Mouse (Mus musculus): Measurements from ENCODE around the gene Recql5. TPM values are rescaled to one million over a fixed set of nuclear protein-coding genes. Genes with fewer than 3 reads are reported as not detected.
"Not testable (repeated sequence)": the region's sequence is repeated elsewhere in the genome, so short reads cannot be mapped to it uniquely, and the experiment has no call there.

Gene Recql5
- total RNA-seq, 2 experiments from 2014 or later: 25.7 to 28.4 TPM

DNA sequence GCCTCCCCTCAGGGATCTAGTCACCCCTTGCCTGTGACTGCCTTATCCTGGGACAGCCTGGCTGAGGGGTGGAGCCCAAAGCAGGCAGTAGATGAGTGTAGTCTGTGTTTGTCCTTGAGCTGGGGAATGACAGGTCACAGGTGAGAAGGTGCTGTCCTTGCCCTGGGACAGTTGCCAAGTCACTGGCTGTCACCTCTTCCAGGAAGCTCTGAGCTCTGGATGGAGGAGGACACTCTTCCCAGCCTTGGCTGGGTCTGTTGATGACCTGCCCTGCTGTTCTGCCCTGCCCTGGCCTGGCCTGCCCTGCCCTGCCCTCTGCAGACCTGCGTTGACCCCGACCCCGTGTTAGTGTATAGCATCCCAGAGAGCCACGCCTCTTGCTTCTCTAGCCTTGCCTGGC is 60.8 kb downstream of the Recql5 start:
- no peak for DNase-seq (ENCODE audit: extremely low spot score in 1 of 2, low spot score in 1 of 2)

DNA sequence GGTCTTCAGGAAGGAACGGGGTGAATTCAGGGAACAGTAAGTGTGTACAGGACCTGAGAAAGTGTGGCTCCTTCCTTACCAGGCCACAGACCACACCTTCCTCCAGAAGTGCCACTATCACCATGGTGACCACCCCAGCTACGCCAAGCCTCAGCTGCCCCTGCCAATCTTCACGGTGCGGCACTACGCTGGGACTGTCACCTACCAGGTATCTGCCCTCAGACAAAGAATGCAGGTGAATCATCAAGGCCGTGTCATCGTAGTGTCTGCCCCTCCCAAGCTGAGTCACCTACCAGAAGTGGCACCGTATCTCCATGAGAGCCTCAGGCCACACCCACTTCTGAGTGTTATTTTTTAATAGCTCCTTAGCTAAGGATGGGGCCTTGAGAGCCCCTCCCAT is 63.9 kb downstream of the Recql5 start:
- no peak for DNase-seq (ENCODE audit: extremely low spot score in 1 of 2, low spot score in 1 of 2)

DNA sequence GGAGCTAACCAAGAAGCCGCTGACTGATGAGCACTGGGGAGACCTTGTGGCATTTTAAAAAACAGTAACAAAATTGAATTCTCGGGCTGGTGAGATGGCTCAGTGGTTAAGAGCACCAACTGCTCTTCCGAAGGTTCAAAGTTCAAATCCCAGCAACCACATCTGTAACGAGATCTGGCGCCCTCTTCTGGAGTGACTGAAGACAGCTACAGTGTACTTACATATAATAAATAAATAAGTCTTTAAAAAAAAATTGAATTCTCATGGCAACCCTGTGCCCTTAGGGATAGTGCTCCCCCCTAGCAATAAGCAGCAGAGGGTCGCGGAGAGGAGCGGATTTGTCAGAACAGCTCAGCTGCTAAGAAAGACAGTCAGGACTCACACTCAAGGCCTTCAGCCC is 69.4 kb downstream of the Recql5 start:
- no peak for DNase-seq (ENCODE audit: extremely low spot score in 1 of 2, low spot score in 1 of 2)

DNA sequence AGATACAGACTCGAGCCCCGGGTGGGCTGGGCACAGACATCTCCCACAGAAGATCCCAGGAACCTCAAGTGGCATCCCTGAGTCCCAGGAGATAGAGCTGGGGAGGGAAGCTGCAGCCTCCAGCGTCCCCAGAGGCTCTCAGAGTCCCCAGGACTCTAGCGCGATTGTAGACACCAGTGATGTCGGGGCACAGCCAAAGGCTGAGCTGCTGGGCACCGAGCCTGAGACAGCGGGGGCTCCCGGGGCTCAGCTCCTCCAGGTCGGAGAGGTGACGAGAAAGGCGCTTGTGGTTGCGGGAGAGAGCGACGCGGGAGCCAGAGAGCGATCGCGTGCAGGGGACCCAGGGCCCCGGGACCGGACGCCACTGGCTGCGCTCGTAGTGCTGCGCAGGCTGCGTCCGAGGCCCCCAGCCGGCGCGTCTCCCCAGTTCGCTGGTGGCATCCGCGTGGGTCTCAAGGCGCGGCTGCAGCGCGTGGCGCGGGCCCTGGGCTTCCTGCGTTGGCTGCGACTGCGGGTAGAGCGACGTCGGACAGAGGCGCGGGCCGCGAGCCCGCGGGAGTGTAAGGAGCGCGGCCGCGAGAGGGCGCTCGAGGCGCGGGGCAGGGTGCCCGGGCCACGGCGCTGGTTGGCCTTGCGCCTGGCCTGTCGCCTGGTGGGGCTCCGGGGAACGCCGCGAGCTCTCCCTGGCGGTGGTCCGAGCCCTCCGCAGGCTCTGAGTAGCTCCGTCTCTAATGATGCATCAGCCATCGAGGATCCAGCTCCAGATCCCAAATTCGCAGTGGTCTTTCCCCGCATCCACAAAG is 73.9 kb downstream of the Recql5 start:
- peak; percentile 63 to 76 for DNase-seq (ENCODE audit: extremely low spot score in 1 of 2, low spot score in 1 of 2)

DNA sequence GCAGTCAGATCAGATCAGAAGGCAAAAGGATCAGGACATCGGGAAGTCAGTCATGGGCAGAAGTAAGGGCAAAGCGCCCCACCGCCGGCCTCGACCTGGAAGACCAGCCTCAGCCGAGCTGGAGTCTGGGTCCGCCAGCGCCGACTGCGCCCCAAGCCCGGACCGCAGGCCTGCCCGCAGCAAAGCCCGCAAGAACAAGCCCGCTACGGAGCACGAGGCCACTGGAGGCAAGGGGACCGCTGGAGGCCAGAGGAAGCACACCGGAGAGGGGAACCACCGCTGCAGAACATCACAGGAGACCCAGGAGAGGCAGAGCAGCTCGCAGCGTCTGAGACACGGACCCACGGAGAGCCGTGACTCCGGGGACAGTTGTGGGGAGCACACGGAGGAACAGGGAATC is 74.9 kb downstream of the Recql5 start, which contains the start of gene Myo15b:
Myo15b (plus strand) TSS at position 53 of the 400 bp plus-strand sequence.
- DNase-seq (ENCODE audit: extremely low spot score in 1 of 2, low spot score in 1 of 2): no peak

DNA sequence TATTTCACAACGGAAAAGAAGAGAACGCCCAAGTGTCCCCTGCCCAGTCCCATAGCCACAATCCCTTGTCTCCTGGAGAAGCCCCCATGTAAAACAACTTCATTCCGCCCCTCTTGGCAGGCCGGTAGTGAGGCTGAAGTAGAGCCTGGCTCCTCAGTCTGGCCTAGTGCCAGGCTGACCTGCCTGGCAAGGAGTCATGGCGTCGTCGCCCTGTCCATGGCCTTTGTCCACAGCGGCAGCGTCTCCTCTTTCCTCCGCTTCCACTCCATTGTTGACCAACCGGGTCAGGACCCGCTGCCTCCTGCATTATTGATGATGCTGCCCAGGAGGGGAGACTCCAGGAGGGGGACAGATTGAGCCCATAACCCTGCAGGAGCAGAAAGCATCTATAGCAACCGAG is 75.3 kb downstream of the Recql5 start:
- DNase-seq (ENCODE audit: extremely low spot score in 1 of 2, low spot score in 1 of 2): no peak

DNA sequence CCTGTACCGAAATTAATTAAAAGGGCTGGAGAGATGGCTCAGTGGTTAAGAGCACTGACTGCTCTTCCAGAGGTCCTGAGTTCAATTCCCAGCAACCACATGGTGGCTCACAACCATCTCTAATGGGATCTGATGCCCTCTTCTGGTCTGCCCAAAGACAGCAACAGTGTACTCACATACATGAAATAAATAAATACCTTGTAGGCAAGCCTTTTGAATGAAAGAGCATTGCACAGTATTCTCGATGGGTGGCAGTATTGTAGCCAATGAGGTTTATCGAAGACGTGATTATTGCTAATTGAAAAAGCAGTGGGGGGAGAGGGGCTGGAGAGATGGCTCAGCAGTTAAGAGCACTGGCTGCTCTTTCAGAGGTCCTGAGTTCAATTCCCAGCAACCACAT is 76.1 kb downstream of the Recql5 start:
- DNase-seq (ENCODE audit: extremely low spot score in 1 of 2, low spot score in 1 of 2): not testable (repeated sequence)

DNA sequence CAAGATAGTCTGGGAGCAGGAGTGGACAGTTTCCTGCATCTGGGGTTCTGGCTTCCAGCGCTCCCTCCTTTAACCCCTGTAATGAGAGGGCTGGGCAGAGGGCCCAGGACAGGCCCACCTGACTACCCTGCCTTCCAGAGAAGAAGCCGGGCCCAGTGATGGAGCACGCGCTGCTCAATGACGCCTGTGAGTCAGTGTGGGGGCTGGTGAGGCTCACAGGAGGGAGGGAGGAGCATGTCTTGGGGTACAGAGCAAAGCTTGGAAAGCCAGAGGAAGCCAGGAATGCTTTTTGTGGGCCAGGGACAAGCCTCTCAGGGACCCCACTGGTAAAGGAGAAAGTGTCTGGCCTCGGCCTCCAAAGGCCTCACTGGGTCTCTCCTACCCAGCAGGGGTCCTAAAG is 78.6 kb downstream of the Recql5 start:
- no peak for DNase-seq (ENCODE audit: extremely low spot score in 1 of 2, low spot score in 1 of 2)

DNA sequence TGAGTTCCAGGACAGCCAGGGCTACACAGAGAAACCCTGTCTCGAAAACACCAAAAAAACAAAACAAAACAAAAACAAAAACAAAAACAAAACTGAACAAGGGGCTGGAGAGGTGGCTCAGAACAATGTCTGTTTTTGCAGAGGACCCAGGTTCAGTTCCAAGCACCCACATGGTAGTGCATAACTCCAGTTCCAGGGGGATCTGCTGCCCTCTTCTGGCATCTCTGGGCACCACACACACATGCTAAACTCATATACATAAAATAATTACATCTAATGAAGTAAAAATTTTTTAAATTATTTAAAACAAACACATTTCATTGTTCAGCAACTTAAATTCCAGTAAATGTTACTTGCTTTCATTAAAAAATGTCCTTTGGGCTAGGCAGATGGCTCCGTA is 87.5 kb downstream of the Recql5 start:
- DNase-seq (ENCODE audit: extremely low spot score in 1 of 2, low spot score in 1 of 2): no peak

DNA sequence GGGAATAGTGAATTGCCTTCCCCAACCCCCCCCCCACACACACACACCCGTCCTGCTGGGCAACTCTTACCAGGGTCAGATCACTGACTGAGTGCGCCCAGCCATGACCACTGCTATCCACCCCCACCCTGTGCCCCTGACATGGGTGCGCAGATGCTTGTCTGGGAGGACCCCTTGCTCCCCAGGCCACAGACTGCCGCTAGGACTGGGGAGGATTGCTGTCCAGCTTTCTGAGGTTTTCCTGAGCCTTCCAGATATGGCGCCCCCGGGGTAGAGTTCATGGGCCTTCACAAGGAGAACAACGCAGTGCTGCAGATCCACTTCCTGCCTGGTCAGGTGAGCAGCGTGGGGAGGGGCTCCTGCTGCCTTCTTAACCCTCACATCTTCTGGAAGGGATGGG is 89.0 kb downstream of the Recql5 start:
- no peak for DNase-seq (ENCODE audit: extremely low spot score in 1 of 2, low spot score in 1 of 2)

DNA sequence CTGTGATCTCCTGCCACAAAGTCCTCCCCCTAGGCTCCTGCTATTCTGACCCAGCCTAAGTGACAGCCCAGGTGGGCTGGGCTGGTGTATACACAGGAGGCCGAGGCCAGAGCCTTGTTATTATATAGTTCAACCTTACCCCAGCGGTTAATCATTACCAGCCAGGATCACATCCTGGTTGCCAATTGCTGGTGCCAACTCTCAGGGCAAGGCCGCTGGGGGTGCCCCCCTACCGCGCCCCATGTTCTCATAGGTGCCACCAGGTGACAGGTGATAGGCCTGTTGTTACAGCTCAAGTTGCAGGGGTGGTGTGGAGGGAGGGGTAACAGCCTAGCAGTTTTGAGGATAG is 89.4 kb downstream of the Recql5 start:
- DNase-seq (ENCODE audit: extremely low spot score in 1 of 2, low spot score in 1 of 2): no peak

DNA sequence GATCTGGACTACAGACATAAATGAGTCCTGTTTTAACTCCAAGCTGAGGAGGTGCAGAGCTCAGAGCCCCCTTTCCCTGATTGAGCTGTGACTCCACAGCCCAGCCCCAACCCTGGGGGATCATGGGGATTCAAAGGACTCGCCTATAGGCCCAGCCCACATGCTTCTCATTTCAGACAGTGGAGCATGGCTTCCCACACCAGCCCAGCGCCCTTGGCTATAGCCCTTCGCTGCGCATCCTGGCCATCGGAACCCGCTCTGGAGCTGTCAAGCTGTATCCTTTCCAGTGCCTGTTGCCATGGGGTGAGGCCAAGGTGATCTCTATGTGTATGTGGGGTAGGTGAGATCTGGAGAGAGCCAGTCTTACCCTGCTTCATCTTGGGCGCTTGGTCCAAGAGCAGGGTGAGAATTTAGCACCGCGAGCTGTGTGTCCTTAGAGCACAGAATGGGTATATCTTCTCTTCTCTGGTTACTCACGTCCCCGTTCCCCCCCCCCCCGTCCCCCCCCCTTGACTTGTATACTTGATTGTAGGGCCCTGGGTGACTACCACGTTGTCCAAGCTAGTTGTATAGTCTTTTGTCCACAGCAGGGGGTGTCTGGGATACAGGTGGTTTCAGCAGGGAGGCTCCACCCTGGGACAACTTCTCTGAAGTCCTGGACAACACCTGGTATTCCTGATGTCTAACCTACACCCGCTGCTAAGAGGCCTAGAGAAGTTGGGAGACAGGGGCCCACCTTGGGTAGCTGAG is 90.0 kb downstream of the Recql5 start:
- no peak for DNase-seq (ENCODE audit: extremely low spot score in 1 of 2, low spot score in 1 of 2)

Other genes starting within 250 kb of the Recql5 start
- gene Grb2, start 224.9 kb downstream of the Recql5 start, total RNA-seq (2021): 100 to 1,000 TPM; 188 to 210 TPM
- gene Tmem94, start 168.0 kb downstream of the Recql5 start, total RNA-seq (2021): 10 to 100 TPM; 44.5 to 51.1 TPM
- gene Caskin2, start 119.8 kb downstream of the Recql5 start, total RNA-seq (2021): 10 to 100 TPM; 19.9 to 21.8 TPM
- gene Tsen54, start 118.8 kb downstream of the Recql5 start, total RNA-seq (2021): 10 to 100 TPM in 1 of 2 experiments, 1 to 10 TPM in 1; 9.4 to 10.9 TPM
- 1 to 10 TPM; 1.0 to 2.3 TPM for gene Llgl2, start 109.4 kb downstream of the Recql5 start, total RNA-seq (2021)
- gene Myo15b, start 75.1 kb downstream of the Recql5 start, total RNA-seq (2021): under 1 TPM; 0.27 to 0.28 TPM
- 1 to 10 TPM in 1 of 2 experiments, under 1 TPM in 1; 0.54 to 1.2 TPM for gene Smim5, start 33.5 kb downstream of the Recql5 start, total RNA-seq (2021)
- not detected for gene Smim6, start 21.5 kb downstream of the Recql5 start, total RNA-seq (2021)
- 10 to 100 TPM; 33.1 to 47.4 TPM for gene Sap30bp, start 195 bp downstream of the Recql5 start, total RNA-seq (2021)
- gene Itgb4, start 41.2 kb upstream of the Recql5 start, total RNA-seq (2021): 1 to 10 TPM; 5.2 to 6.5 TPM
- gene Galk1, start 79.2 kb upstream of the Recql5 start, total RNA-seq (2021): 10 to 100 TPM; 14.0 to 16.9 TPM
- gene H3f3b, start 94.5 kb upstream of the Recql5 start, total RNA-seq (2021): 100 to 1,000 TPM; 281 to 291 TPM
- 10 to 100 TPM; 19.6 to 23.2 TPM for gene Unk, start 96.8 kb upstream of the Recql5 start, total RNA-seq (2021)
- 1 to 10 TPM; 1.3 to 2.4 TPM for gene Unc13d, start 144.5 kb upstream of the Recql5 start, total RNA-seq (2021)
- 100 to 1,000 TPM; 390 to 418 TPM for gene Wbp2, start 153.5 kb upstream of the Recql5 start, total RNA-seq (2021)
- 1 to 10 TPM; 5.6 to 5.9 TPM for gene Trim47, start 193.7 kb upstream of the Recql5 start, total RNA-seq (2021)
- 1 to 10 TPM; 6.2 to 7.1 TPM for gene Trim65, start 197.7 kb upstream of the Recql5 start, total RNA-seq (2021)
- 10 to 100 TPM; 59.1 to 62.7 TPM for gene Mrpl38, start 205.4 kb upstream of the Recql5 start, total RNA-seq (2021)
- gene Fbf1, start 234.7 kb upstream of the Recql5 start, total RNA-seq (2021): 10 to 100 TPM; 74.6 to 96.0 TPM

All from layer of hippocampus, postnatal 25 days (tissue).